Comparison of ENCODE assay signal across 12 mouse cellular contexts in genomic region chr10:75318206-75318605, GRCm38 (mm10). TPM values are rescaled to one million over a fixed set of nuclear protein-coding genes. Genes with fewer than 3 reads are reported as not detected.
DNase-seq lines count a peak whose midpoint lies in the region; ATAC-seq lines count a peak whose summit lies in the region.
"Had no signal": no experiment of that assay in that cellular context is flagged by ENCODE, and none has a peak within 500 bp of the region (broad histone marks: within the 10 kb centered on the region; RNA-seq: fewer than 3 reads in every experiment).

No protein-coding gene starts in this region.

- H3K27ac ChIP-seq in kidney, embryonic 15.5 days, result no peak overlapping the region
- no peak overlapping the region for H3K27ac ChIP-seq in embryonic facial prominence, embryonic 12.5 days
- no peak overlapping the region for H3K27ac ChIP-seq in midbrain, embryonic 15.5 days

- peak overlapping the region; percentile 56 for H3K4me3 ChIP-seq in kidney, embryonic 15.5 days (replicated peaks)
- H3K4me3 ChIP-seq in embryonic facial prominence, embryonic 12.5 days, result peak overlapping the region; percentile 39; the same call in 1 of the 2 replicates
- H3K4me3 ChIP-seq in midbrain, embryonic 15.5 days, result 0 out of 2 replicates have a peak overlapping the region, but pooled peaks have one; percentile 36

- no peak for ATAC-seq in kidney, embryonic 15.5 days (replicated peaks; ENCODE audit: low FRiP score)
- no peak for ATAC-seq in embryonic facial prominence, embryonic 12.5 days (ENCODE audit: insufficient number of reproducible peaks, insufficient read depth, low FRiP score, low TSS enrichment)
- no peak for ATAC-seq in midbrain, embryonic 15.5 days (replicated peaks)
- ATAC-seq: Patski had no signal

- H3K27me3 ChIP-seq in kidney, embryonic 15.5 days, result peaks cover 23% of the 10 kb centered on the region
- peaks cover 45% of the 10 kb centered on the region for H3K27me3 ChIP-seq in embryonic facial prominence, embryonic 12.5 days
- peaks cover 26% of the 10 kb centered on the region for H3K27me3 ChIP-seq in midbrain, embryonic 15.5 days (replicated peaks)

- 85% methylated on average over 6 of the region's 6 CpGs for WGBS in kidney, embryonic 15.5 days
- WGBS in embryonic facial prominence, embryonic 12.5 days, result 79% methylated on average over 6 of the region's 6 CpGs
- WGBS in midbrain, embryonic 15.5 days, result 89% methylated on average over 6 of the region's 6 CpGs

- no peaks in the 10 kb centered on the region for H3K36me3 ChIP-seq in kidney, embryonic 15.5 days
- 0 out of 2 replicates have a peak, but pooled peaks cover 2% of the 10 kb centered on the region for H3K36me3 ChIP-seq in embryonic facial prominence, embryonic 12.5 days
- H3K36me3 ChIP-seq in midbrain, embryonic 15.5 days (replicated peaks), result no peaks in the 10 kb centered on the region

- no peak for DNase-seq in kidney, adult 11 months
- DNase-seq in induced T-regulatory cell, adult 2 months (ENCODE audit: low read depth), result peak; percentile 68
- DNase-seq in ovary, adult 18-20 months (ENCODE audit: low spot score), result no peak
- no peak for DNase-seq in left cerebral cortex, adult 8-10 months (ENCODE audit: low spot score in 2 of 2)
- DNase-seq in layer of hippocampus, adult 9-11 months, result no peak
- DNase-seq: cerebellum, adult 11 months; gastrocnemius, postnatal 10 days; lung, postnatal 36 days had no signal

- H3K9ac ChIP-seq in kidney, embryonic 15.5 days, result no peak overlapping the region
- no peak overlapping the region for H3K9ac ChIP-seq in embryonic facial prominence, embryonic 12.5 days
- H3K9ac ChIP-seq in midbrain, embryonic 15.5 days, result no peak overlapping the region

- H3K4me1 ChIP-seq in kidney, embryonic 15.5 days, result peaks cover 45% of the 10 kb centered on the region
- 0 out of 2 replicates have a peak, but pooled peaks cover 9% of the 10 kb centered on the region for H3K4me1 ChIP-seq in embryonic facial prominence, embryonic 12.5 days
- H3K4me1 ChIP-seq in midbrain, embryonic 15.5 days, result peaks cover 14% of the 10 kb centered on the region

- H3K9me3 ChIP-seq in kidney, embryonic 15.5 days (replicated peaks), result no peaks in the 10 kb centered on the region
- H3K9me3 ChIP-seq in embryonic facial prominence, embryonic 12.5 days, result no peaks in the 10 kb centered on the region
- no peaks in the 10 kb centered on the region for H3K9me3 ChIP-seq in midbrain, embryonic 15.5 days

- peak overlapping the region; percentile 82 for H3K4me2 ChIP-seq in kidney, embryonic 15.5 days
- H3K4me2 ChIP-seq in embryonic facial prominence, embryonic 12.5 days (replicated peaks), result peak overlapping the region; percentile 63; the same call in 1 of the 2 replicates
- 0 out of 2 replicates have a peak overlapping the region, but pooled peaks have one; percentile 52 for H3K4me2 ChIP-seq in midbrain, embryonic 15.5 days

RNA-seq across cellular contexts. Expression of gene Adora2a, which starts 1.5 kb away (rescaled TPM):
- 4.6 and 6.5 TPM in 2 replicates for polyA plus RNA-seq in kidney, embryonic 15.5 days (2015; fragmentation: Nextera tagmentation; extraction: Ambion mirVana)
- 2.3 and 4.6 TPM in 2 replicates for polyA plus RNA-seq in embryonic facial prominence, embryonic 12.5 days (2016; fragmentation: Nextera tagmentation; extraction: Ambion mirVana)
- 3.8 and 4.0 TPM in 2 replicates for polyA plus RNA-seq in midbrain, embryonic 15.5 days (2015; fragmentation: Nextera tagmentation; extraction: Ambion mirVana)
- 10 to 100 TPM; 57.0 to 85.4 (median 75.0) TPM for total RNA-seq in left cerebral cortex, adult 8-10 months (2022)
